Mouse (Mus musculus) liver, postnatal 0 days (tissue): ENCODE results near the gene Acot12.

ENCODE experiments used
- CTCF ChIP-seq: sonication (generic); IDR thresholded peaks from 2 replicates; pipeline ENCODE4 v1.5.1; 2016; ENCODE audit warnings: antibody characterized with exemption, low read depth
- EP300 ChIP-seq: IDR thresholded peaks from 2 replicates; pipeline ENCODE4 v1.6.1; 2016; ENCODE audit warnings: antibody characterized with exemption, low read depth, mild to moderate bottlenecking

- TF ChIP-seq CTCF (no peak), EP300 (no peak)
These were observed 53.7 kb downstream of the Acot12 start for GRCm38 (mm10) chr13:91794926-91795436.
